Mouse (Mus musculus) lung, adult 2 months (tissue): ENCODE measurements at regions not wholly inside any gene's neighbourhood (a gene's known extent, or its start where the extent isn't known, plus 50 kb on each side); places are given as distances from the start of the nearest gene placed in this dataset.
A peak's percentile ranks its signal among the peaks of the same experiment; 100 is the strongest.
"Not testable (repeated sequence)": the region's sequence is repeated elsewhere in the genome, so short reads cannot be mapped to it uniquely, and the experiment has no call there.

Experiments
- DNase-seq: peaks from one replicate; pipeline ENCODE4 v3.0.0; 2022
- H3K4me1 ChIP-seq: fragments of 200-500 bp; 2 replicates; pipeline ENCODE4 v1.6.1; 2011; ENCODE audit warnings: low read length; ENCODE audit not compliant: control insufficient read depth, insufficient read depth
- H3K4me3 ChIP-seq: fragments of 200-500 bp; replicated peaks from 2 replicates; pipeline ENCODE3; 2011; ENCODE audit warnings: low read depth, mild to moderate bottlenecking, control low read depth, low read length; ENCODE audit errors: extremely low read depth
- CTCF ChIP-seq: fragments of 200-500 bp; IDR thresholded peaks from 2 replicates; pipeline ENCODE4 v1.5.1; 2011; ENCODE audit warnings: mild to moderate bottlenecking, low read length, control low read depth; ENCODE audit not compliant: insufficient read depth
- POLR2A ChIP-seq: fragments of 200-500 bp; IDR thresholded peaks from 2 replicates; pipeline ENCODE4 v1.6.1; 2011; ENCODE audit warnings: low read depth, mild to moderate bottlenecking, control low read depth, low read length, borderline replicate concordance; ENCODE audit errors: extremely low read depth
- WGBS: fragments of 180-500 bp; shearing (Covaris S2); methylation state at CpG from one replicate; pipeline ENCODE4 v1.1.7; 2018; 5-methylcytosine and 5-hydroxymethylcytosine counted together

DNA sequence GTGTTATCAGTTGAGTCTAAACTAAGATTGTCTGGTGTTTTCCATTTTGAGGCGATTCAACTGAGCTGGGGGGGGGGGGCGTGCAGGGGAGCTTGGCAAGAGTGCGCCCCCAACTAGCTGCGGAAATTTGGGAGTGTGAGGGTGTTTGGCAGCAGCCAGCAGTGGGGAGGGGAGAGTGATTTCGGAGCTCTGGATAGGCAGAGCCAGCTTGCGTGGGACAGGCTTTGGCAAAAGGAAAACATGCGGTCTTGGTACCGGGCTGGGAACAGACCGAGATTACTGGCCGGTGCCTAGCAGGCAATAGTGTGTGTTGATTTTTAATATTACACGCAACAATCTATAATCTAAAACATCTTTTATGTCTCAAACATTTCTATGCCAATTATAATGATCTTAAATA lies 199.4 kb upstream of the Cdk6 start:
- not testable (repeated sequence) for H3K4me3 ChIP-seq, H3K4me1 ChIP-seq, DNase-seq
- WGBS = 86% methylated on average over 11 of the region's 11 CpGs

DNA sequence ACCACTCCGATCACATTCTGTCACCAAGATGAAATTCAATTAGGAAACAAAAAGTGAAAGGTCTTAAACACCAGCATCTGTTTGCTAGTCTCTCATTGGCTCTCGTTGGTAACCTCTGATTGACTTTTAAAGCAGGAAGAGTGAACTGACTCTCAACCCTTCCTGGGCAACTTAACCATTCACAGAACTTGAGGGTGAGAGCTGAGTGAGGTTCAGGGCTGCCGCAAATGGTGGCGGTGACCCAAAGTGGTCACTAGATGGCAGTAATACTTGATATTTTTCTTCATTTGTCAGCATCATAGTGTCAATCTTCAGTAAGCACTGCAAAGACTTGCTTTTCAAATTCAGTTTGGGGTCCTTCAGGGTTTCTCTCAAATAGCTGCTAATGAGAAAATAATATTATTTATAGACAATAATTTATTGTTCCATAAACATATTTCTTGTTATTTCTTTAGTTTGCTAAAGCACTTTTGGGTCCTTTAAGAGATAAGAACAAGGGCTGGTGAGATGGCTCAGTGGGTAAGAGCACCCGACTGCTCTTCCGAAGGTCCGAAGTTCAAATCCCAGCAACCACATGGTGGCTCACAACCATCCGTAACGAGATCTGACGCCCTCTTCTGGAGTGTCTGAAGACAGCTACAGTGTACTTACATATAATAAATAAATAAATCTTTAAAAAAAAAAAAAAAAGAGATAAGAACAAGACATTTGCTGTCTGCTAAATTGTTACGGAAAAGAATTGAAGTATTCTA lies 194.6 kb upstream of the Cdk6 start:
- H3K4me3 ChIP-seq, H3K4me1 ChIP-seq: not testable (repeated sequence)
- 27% methylated on average over 11 of the region's 11 CpGs for WGBS
- peak; percentile 13 for DNase-seq
- TF ChIP-seq CTCF = peak; percentile 28; the same call in 1 of the 2 replicates

DNA sequence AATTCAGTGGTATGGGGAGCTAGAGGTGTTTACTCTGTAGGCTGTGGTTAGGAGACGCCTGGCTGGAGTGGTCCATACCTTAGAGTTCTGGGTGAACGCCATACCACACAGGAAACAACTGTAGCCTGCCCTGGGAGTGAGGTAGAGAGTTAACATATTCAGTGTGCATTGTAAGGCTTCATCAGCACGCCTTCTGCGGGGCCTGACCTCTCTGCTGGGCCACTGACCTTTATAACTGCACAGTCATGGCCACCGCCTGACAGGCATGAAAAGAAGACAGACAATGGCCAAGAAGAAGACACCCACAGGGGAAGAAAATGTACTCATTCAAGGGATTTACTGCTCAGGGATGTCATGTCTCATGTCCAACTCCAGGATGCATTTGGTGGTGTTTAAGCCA lies 191.4 kb upstream of the Cdk6 start:
- not testable (repeated sequence) for DNase-seq, H3K4me1 ChIP-seq, H3K4me3 ChIP-seq
- WGBS = 72% methylated on average over 5 of the region's 5 CpGs

DNA sequence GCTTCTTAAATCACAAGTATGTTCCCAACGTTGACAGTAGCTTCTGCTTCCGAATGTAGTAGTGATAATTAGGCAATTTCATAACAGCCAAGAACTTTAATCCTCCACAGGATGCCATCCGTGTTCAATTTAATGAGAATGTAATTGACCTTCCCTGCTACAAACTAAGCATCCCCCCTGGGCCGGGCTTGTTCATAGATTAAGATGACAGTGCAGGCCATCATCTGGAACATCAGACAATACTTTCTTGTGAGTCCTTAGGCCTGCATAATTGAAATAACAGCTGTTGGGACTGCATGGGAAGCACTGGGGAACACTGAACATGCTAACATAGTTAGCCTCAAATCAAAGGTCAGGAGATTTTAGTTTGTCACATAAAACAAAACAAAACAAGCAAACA lies 190.5 kb upstream of the Cdk6 start:
- H3K4me1 ChIP-seq, DNase-seq, H3K4me3 ChIP-seq: not testable (repeated sequence)
- WGBS = 79% methylated on average over 4 of the region's 4 CpGs

DNA sequence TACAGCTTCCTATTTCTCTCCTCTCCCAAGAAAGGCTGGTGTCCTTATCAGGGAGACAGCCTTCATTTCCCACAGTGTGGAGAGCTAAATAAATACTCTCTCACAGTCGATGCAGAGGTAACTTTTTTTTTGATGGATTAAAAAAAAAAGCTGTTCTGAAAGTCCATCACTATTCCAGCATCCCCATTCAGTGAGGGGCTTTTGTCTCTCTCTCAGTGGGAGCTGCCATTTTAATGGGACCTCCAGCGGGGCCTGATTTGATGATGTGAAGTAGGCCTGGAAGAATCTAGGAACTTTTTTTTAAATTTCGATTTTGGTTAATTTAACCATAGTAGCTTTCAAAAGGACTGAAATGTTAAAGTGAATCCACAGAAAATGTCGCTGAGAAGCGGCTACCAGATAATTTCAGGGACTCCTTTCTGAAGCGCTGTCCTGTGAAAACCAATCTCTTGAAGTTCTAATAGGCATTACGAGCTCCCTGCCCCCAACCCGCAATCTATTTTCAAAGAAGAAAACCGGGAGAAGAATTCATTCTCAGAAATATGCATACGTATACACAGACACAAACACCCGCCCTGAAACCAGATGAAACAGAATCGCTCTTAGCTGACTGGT lies 189.6 kb upstream of the Cdk6 start:
- not testable (repeated sequence) for DNase-seq, H3K4me3 ChIP-seq, H3K4me1 ChIP-seq
- 29% methylated on average over 12 of the region's 12 CpGs for WGBS

DNA sequence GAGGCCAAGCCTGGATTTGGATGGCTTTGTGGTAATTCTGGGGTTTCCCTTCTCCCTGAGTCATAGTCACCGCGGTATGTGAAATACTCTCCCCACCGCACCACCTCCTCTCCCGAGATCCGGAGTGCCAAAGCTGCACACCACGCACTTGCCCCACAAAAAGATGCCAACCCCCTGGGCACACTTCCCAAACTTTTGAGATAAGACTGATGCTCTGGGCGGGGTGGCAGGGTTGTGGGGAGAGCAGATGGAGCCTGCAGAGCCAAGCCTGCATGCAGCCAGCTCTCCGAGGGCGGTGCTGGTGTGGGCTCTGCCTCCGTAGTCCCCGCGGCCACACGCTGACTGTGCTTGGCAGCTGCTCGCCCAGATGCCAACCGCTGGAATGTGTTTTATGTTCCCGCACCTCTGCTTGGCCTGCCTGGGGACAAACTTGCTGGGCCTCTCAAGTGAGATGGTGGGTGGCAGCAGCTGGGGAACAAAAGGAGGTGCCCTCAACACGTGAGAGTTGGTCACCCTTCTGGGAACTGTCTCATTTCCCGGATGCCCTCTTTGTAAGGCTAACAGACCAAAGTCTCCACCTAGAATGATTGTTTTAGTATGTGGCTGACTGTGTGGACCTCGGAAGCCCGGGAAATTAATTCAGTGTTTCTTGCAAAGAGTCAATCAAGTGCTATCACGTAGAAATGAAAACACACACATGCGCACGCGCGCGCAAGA lies 189.0 kb upstream of the Cdk6 start:
- 22% methylated on average over 26 of the region's 26 CpGs for WGBS
- peak overlapping the region; percentile 49 for H3K4me3 ChIP-seq
- DNase-seq = peak; percentile 24
- H3K4me1 ChIP-seq = not testable (repeated sequence)

DNA sequence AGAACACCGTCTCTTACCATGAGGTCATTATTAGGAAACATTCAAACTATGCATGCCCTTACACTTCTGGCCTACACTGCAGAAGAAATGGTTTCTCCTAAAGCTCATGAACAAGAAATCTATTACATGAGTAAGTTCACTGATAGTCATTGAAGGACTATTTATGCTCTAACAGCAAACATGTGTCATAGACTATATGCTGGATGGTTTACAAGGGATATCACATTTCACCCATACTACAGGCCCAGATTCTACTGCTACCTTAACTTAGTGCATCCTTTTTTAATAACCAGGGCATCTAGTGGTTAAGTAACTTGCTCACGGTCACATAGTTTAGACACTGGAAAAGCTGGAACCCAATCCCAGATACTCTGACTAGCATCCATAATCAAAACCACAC lies 175.8 kb upstream of the Cdk6 start:
- H3K4me3 ChIP-seq, H3K4me1 ChIP-seq, DNase-seq: not testable (repeated sequence)
- WGBS = 95% methylated on average over 2 of the region's 2 CpGs

DNA sequence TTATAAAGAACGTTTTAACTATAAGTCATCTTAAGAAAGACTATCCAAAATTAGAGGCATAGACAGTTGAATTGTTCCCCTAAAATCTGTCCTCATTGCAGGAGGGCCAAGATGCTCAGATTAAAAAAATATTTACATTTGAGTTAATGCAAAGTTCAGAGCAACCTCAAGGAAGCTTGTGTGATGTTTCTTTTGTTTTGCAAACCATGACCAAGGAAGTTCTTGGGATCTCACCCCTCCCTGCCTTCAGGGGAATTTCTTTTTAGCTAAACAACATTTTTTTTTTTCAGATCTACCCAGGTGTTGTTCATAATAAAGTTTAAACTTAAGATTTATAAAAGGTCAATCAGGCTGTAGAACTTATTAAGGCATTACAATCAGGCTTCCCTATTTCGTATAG lies 174.8 kb upstream of the Cdk6 start:
- not testable (repeated sequence) for H3K4me1 ChIP-seq, H3K4me3 ChIP-seq, DNase-seq
- 70% methylated on average over 2 of the region's 2 CpGs for WGBS

DNA sequence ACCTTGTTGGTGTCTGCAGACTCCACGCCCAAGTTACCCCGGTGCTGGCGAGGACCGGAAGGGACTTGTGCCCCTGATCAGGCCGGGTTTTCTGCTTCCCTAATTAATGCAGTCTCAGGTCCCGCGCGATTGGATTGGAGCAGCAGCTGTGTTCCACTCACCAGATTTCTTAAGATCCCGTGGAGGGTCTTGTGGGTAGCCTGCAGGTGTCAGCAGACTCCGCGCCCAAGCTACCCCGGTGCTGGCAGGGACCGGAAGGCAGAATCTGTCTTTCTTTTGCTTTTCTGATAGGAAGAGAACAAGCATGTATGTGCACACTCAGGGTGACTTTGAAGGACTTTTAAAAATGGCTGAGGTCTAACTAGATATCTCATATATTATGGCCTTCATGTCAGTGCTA lies 147.7 kb upstream of the Cdk6 start:
- WGBS = 84% methylated on average over 13 of the region's 13 CpGs
- DNase-seq, H3K4me3 ChIP-seq, H3K4me1 ChIP-seq: not testable (repeated sequence)

DNA sequence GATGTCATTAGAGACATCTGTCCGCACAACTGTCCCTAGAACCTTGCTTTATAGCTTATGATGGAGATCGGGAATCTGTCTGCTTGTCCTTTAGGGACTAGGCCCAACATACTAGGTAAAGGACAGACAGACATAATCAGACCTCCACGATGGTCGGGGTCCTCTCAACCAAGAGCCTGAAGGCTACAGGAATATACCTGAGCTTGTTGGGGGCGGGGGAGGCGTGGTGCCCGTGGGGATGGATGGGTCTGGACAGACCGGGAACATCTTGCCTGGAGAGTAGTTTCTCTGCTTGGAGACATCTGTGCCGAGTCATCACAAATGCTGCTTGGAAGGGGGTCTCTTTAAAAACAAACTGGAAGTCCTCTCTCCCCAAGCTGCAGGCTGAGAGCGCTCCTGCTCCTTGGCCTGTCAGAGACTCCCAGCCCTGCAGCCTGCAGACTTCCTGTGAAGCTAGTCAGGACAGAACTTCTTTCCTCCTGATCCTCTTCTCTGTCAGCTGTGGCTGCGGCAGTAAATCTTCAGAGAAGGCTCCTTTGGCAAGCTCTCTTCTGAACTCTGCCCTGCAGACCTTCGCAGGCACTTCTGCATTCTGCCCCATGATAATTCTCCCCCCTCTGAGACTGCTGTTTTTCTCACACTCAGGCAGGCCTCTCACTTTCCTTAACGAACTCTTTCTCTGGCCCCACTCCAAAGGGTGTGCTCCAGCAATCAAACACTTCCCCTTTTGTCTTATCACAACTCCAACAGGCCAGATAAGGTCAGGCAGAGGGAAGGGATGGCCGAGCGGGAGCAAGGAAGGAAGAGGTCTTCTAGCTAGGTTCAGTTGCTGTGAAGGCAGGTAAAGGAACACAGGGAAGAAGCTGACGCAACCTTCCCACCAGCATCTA lies 143.1 kb upstream of the Cdk6 start:
- TF ChIP-seq CTCF (no peak), POLR2A (no peak)
- WGBS = 36% methylated on average over 16 of the region's 16 CpGs
- no peak overlapping the region for H3K4me3 ChIP-seq
- peaks cover 3% of the 10 kb centered on the region for H3K4me1 ChIP-seq
- peak; percentile 26 for DNase-seq

DNA sequence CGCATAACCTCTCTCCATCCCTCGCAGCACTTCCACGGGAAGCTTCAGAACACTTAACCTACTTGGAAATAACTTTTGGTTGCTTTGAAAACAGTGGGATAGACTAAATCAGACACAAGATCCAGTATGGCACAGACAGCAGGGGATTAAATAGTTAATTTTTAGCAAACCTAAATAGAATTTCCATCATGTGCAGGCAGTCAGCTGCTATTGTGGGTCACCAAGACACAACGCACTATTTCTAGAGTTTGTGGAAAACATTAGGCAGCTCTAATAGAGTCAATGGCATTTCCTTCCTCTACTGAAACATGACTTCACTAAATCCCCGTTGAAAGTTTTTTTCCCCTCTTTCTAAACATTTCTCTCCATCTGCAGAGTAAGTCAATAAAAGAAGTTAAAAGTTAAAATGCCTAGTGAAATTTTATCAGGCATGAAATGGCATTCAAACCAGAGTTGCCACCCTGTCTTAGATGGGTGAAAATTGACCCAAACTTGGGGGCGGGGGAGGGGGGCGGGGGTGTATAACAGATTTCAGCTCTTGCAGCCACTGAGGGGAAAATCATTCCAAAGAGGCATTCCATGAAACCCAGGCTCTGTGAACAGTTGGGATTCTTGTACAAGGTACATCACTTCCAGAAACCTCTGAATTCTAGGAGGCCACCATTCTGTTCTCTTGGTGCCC lies 142.3 kb upstream of the Cdk6 start:
- H3K4me1 ChIP-seq, H3K4me3 ChIP-seq, DNase-seq: not testable (repeated sequence)
- 29% methylated on average over 7 of the region's 7 CpGs for WGBS

DNA sequence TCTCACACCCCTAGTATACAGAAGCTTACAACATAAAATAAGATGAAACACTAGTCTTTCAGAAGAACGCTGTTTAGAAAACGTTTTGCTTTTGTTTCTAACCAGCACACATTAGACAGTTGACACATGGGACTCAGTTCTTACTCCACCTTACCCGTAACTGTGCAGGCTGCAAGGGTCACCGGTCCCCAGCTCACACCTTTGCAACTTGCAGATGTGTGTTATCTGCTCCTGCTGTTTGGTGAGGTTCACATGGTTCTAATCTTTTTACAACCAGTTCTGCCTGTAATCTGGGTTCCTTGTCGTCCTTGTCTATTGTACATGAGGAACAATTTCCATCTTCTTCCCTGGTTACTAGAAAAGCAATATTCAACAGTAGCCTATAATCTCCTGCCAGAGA lies 135.1 kb upstream of the Cdk6 start:
- H3K4me1 ChIP-seq, DNase-seq, H3K4me3 ChIP-seq: not testable (repeated sequence)
- WGBS = 75% methylated on average over 5 of the region's 5 CpGs

DNA sequence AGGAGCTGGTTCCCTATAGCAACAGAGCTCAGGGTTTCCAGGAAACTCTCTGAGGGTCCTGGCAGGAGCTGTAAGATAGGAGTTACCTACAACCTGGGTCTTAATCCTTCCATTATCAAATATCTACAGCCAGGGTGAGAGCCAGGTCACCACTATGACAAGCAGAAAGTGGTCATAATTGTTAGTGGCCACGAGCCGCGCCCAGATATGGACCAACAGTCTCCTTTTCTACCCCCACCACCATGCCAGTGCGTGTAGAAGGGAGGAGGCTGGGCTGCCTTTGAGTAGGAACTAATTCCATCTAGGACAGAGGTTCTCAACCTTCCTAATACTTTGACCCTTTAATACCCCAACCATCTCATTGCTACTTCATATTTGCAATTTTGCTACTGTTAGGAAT lies 133.0 kb upstream of the Cdk6 start:
- H3K4me1 ChIP-seq, DNase-seq, H3K4me3 ChIP-seq: not testable (repeated sequence)
- 84% methylated on average over 4 of the region's 4 CpGs for WGBS
